Mouse (Mus musculus): ENCODE data around the gene Elmod1. TPM values are rescaled to one million over a fixed set of nuclear protein-coding genes. Genes with fewer than 3 reads are reported as not detected.

Elmod1 gene
- total and polyA plus RNA-seq, 3 experiments, result 0.38 TPM; not detected in 2

DNA sequence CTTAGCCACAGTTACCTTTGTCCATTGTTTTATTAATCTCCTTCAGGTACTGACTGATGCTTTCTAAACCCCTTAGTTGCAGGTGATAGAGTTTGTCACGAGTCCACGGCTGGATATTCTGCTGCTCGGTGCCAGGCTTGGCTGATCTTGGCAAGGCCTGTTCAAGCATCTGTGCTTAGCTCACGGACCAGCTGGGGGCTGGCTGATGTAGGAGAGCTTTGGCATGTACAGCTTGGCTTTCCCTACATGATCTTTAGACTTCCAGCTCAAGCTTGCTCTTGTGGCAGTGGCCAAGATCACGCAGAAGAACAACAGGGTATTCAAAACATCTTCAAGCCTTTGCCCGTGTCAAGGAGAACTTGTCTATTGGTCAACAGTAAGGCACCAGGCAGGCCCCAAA lies 75.3 kb downstream of the Elmod1 start:
- TF ChIP-seq GATA2 (IDR thresholded peaks at IDR 0.05; ENCODE audit: borderline replicate concordance, low read depth, low read length) (no peak), POLR2AphosphoS5 (IDR thresholded peaks at IDR 0.05; ENCODE audit: insufficient replicate concordance, low read depth, low read length) (no peak), CTCF (IDR thresholded peaks at IDR 0.05; ENCODE audit: low read depth, low read length) (no peak), GATA1 (IDR thresholded peaks at IDR 0.05; ENCODE audit: borderline replicate concordance, low read length) (no peak), TAL1 (conservative IDR thresholded peaks at IDR 0.05; ENCODE audit: low read depth, low read length) (no peak)
- peaks cover 2% of the 10 kb centered on the region; the same call in 1 of the 2 replicates for H3K9me3 ChIP-seq (replicated peaks)
- no peak for ATAC-seq (ENCODE audit: extremely low read depth, insufficient number of reproducible peaks, low FRiP score, poor library complexity, severe bottlenecking)
- H3K4me3 ChIP-seq (ENCODE audit: low read depth, low read length), result no peak overlapping the region
- no peak for DNase-seq (ENCODE audit: low spot score)
- H3K27me3 ChIP-seq (ENCODE audit: insufficient read depth, low read length), result 0 out of 2 replicates have a peak, but pooled peaks cover 3% of the 10 kb centered on the region
- no peaks in the 10 kb centered on the region for H3K4me1 ChIP-seq (ENCODE audit: insufficient read depth, low read depth, low read length)
- no peaks in the 10 kb centered on the region for H3K36me3 ChIP-seq (replicated peaks)

DNA sequence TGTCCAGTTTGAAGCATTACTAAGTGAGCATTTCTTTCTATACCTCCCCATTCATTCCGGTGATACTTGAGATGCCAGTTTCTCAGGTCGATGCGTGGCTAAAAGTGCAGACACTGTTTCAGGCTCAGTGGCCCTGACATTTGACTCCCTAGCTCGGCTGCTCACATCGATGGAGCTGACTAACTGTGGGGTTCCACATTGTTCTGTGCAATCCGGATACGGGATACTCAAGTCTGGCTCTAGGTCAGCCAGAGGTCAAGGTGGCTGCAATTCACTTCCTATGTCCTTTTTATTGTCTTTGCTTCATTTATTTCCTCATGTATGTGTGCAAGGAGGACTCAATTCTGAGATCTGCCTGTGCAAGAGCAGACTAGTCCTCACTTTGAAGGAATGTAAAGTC lies 79.3 kb downstream of the Elmod1 start:
- ATAC-seq (ENCODE audit: extremely low read depth, insufficient number of reproducible peaks, low FRiP score, poor library complexity, severe bottlenecking), result no peak
- peaks cover 22% of the 10 kb centered on the region for H3K9me3 ChIP-seq (replicated peaks)
- H3K36me3 ChIP-seq (replicated peaks), result no peaks in the 10 kb centered on the region
- no peaks in the 10 kb centered on the region for H3K4me1 ChIP-seq (ENCODE audit: insufficient read depth, low read depth, low read length)
- H3K27me3 ChIP-seq (ENCODE audit: insufficient read depth, low read length), result 0 out of 2 replicates have a peak, but pooled peaks cover under 1% of the 10 kb centered on the region
- DNase-seq (ENCODE audit: low spot score), result no peak
- H3K4me3 ChIP-seq (ENCODE audit: low read depth, low read length), result no peak overlapping the region
- TF ChIP-seq GATA1 (IDR thresholded peaks at IDR 0.05; ENCODE audit: borderline replicate concordance, low read length) (no peak), TAL1 (conservative IDR thresholded peaks at IDR 0.05; ENCODE audit: low read depth, low read length) (no peak), GATA2 (IDR thresholded peaks at IDR 0.05; ENCODE audit: borderline replicate concordance, low read depth, low read length) (no peak), POLR2AphosphoS5 (IDR thresholded peaks at IDR 0.05; ENCODE audit: insufficient replicate concordance, low read depth, low read length) (no peak)

DNA sequence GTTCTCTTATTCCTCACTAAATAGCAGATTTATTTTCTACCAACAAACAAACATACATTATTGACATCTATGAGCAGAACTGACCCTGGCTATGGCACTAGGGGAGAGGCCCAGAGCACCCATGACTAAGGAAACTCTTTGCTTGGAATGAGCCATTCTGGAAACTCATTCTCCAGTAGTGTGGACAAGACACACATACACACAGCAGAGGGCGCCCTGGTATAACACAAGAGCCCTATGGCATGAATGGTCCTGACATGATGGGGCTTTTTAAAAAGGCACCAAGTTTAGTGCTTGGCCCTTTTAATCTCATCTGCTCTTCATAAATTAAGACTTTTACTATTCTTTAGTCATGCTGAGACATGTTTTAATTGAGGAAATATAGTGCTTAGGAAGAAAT lies 85.0 kb downstream of the Elmod1 start:
- no peaks in the 10 kb centered on the region for H3K27me3 ChIP-seq (ENCODE audit: insufficient read depth, low read length)
- TF ChIP-seq GATA1 (IDR thresholded peaks at IDR 0.05; ENCODE audit: borderline replicate concordance, low read length), result no peak
- ATAC-seq (ENCODE audit: extremely low read depth, insufficient number of reproducible peaks, low FRiP score, poor library complexity, severe bottlenecking), result no peak
- DNase-seq (ENCODE audit: low spot score), result no peak
- no peaks in the 10 kb centered on the region for H3K36me3 ChIP-seq (replicated peaks)
- no peak overlapping the region for H3K4me3 ChIP-seq (ENCODE audit: low read depth, low read length)
- no peaks in the 10 kb centered on the region for H3K4me1 ChIP-seq (ENCODE audit: insufficient read depth, low read depth, low read length)
- H3K9me3 ChIP-seq (replicated peaks), result peaks cover 22% of the 10 kb centered on the region

DNA sequence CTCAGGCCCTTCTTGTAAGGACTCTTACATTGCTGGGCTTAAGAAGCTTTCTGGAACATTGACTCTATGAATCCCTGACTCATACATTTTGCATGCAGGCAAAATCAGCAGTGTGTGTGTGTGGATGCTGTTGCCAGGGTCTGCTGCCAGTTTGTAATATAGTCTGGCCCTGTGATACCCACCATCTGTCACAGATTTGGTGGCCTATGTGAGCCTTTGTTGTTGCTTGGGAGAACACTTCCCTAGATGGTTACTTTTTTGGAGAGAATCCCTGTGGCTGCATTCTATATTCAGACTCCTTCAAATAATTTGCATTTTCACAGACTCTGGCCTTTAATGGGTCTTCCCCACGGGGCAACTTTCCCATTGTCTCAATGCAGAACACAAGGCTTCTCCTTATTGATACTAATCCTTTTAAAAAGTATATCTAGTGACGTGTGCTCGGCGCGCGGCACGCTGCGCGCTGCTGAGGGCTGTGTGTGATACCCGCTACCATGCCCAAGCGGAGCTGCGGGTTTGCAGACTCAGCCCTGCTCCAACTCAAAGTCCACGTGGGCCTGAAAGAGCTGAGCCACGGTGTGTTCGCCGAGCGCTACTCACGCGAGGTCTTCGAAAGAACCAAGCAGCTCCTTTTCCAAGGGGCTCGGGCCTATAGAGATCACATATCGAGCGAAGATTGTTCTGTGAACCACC lies 91.4 kb downstream of the Elmod1 start:
- H3K4me3 ChIP-seq (ENCODE audit: low read depth, low read length), result no peak overlapping the region
- H3K36me3 ChIP-seq (replicated peaks), result no peaks in the 10 kb centered on the region
- DNase-seq (ENCODE audit: low spot score) (no peak), ATAC-seq (ENCODE audit: extremely low read depth, insufficient number of reproducible peaks, low FRiP score, poor library complexity, severe bottlenecking) (no peak)
- no peaks in the 10 kb centered on the region for H3K27me3 ChIP-seq (ENCODE audit: insufficient read depth, low read length)
- TF ChIP-seq GATA2 (IDR thresholded peaks at IDR 0.05; ENCODE audit: borderline replicate concordance, low read depth, low read length) (no peak), CTCF (IDR thresholded peaks at IDR 0.05; ENCODE audit: low read depth, low read length) (no peak), TAL1 (conservative IDR thresholded peaks at IDR 0.05; ENCODE audit: low read depth, low read length) (no peak), GATA1 (IDR thresholded peaks at IDR 0.05; ENCODE audit: borderline replicate concordance, low read length) (no peak), POLR2AphosphoS5 (IDR thresholded peaks at IDR 0.05; ENCODE audit: insufficient replicate concordance, low read depth, low read length) (no peak)
- H3K9me3 ChIP-seq (replicated peaks), result no peaks in the 10 kb centered on the region
- no peaks in the 10 kb centered on the region for H3K4me1 ChIP-seq (ENCODE audit: insufficient read depth, low read depth, low read length)

DNA sequence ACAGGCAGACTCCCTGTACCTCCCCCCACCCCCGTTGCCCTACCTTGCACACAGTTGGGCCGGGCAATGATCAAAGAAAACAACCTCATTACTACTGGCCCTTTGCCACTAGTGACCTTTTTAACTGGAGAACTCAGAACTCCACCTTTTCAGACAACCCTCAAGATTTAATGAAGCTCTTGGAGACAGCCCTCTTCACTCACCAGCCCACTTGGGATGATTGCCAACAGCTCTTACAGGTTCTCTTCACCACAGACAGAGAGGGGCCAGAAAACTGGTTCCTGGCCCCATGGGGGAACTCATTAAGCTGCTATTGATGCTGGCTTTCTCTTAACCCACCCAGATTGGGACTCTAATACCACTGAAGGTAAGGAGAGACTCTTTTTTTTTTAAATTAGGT lies 97.7 kb downstream of the Elmod1 start:
- ATAC-seq (ENCODE audit: extremely low read depth, insufficient number of reproducible peaks, low FRiP score, poor library complexity, severe bottlenecking) (no peak), DNase-seq (ENCODE audit: low spot score) (no peak)
- no peaks in the 10 kb centered on the region for H3K4me1 ChIP-seq (ENCODE audit: insufficient read depth, low read depth, low read length)
- TF ChIP-seq TAL1 (conservative IDR thresholded peaks at IDR 0.05; ENCODE audit: low read depth, low read length) (no peak), CTCF (IDR thresholded peaks at IDR 0.05; ENCODE audit: low read depth, low read length) (no peak), POLR2AphosphoS5 (IDR thresholded peaks at IDR 0.05; ENCODE audit: insufficient replicate concordance, low read depth, low read length) (no peak), GATA1 (IDR thresholded peaks at IDR 0.05; ENCODE audit: borderline replicate concordance, low read length) (no peak), GATA2 (IDR thresholded peaks at IDR 0.05; ENCODE audit: borderline replicate concordance, low read depth, low read length) (no peak)
- no peaks in the 10 kb centered on the region for H3K36me3 ChIP-seq (replicated peaks)
- no peak overlapping the region for H3K4me3 ChIP-seq (ENCODE audit: low read depth, low read length)
- H3K9me3 ChIP-seq (replicated peaks), result no peaks in the 10 kb centered on the region
- no peaks in the 10 kb centered on the region for H3K27me3 ChIP-seq (ENCODE audit: insufficient read depth, low read length)

DNA sequence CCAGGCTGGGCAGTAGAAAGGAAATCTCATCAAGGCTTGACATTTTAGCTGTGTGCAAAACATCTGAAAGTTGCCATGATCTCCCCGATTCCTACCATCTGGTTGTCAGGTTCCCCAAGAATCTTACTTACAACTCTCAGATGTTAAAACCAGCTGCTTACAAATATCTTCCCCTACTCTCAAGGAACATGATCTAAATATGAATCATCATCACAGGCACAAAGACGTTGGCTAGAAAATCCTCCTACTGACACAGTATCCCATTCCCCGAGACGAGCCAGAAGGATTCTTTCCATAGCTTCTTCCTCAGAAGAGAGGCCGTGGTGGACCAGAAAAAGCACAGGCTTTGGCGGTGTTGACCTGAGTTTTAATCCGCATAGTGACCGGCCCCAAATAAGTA lies 101.9 kb downstream of the Elmod1 start:
- no peak overlapping the region for H3K4me3 ChIP-seq (ENCODE audit: low read depth, low read length)
- H3K36me3 ChIP-seq (replicated peaks), result no peaks in the 10 kb centered on the region
- H3K4me1 ChIP-seq (ENCODE audit: insufficient read depth, low read depth, low read length), result no peaks in the 10 kb centered on the region
- ATAC-seq (ENCODE audit: extremely low read depth, insufficient number of reproducible peaks, low FRiP score, poor library complexity, severe bottlenecking), result no peak
- DNase-seq (ENCODE audit: low spot score), result no peak
- no peaks in the 10 kb centered on the region for H3K9me3 ChIP-seq (replicated peaks)
- no peaks in the 10 kb centered on the region for H3K27me3 ChIP-seq (ENCODE audit: insufficient read depth, low read length)
- TF ChIP-seq POLR2AphosphoS5 (IDR thresholded peaks at IDR 0.05; ENCODE audit: insufficient replicate concordance, low read depth, low read length) (no peak), CTCF (IDR thresholded peaks at IDR 0.05; ENCODE audit: low read depth, low read length) (no peak), TAL1 (conservative IDR thresholded peaks at IDR 0.05; ENCODE audit: low read depth, low read length) (no peak), GATA1 (IDR thresholded peaks at IDR 0.05; ENCODE audit: borderline replicate concordance, low read length) (no peak), GATA2 (IDR thresholded peaks at IDR 0.05; ENCODE audit: borderline replicate concordance, low read depth, low read length) (no peak)

Other genes with a start within 250 kb of the Elmod1 start
- gene Slc35f2, start 203.8 kb downstream of the Elmod1 start, total RNA-seq (2014; fragmentation: Nextera tagmentation), result not detected in 2 replicates
- 0.33 TPM in 1 of 2 replicates, not detected in the other for gene Slc35f2, start 203.8 kb downstream of the Elmod1 start, total RNA-seq (2017)
- gene Slc35f2, start 203.8 kb downstream of the Elmod1 start, polyA plus RNA-seq (2012), result not detected in 2 replicates
- gene Sln, start 125.1 kb downstream of the Elmod1 start, total RNA-seq (2014; fragmentation: Nextera tagmentation), result not detected in 2 replicates
- gene Sln, start 125.1 kb downstream of the Elmod1 start, total RNA-seq (2017), result not detected in 2 replicates
- gene Sln, start 125.1 kb downstream of the Elmod1 start, polyA plus RNA-seq (2012), result not detected in 2 replicates
- gene Tnfaip8l3, start 93.1 kb upstream of the Elmod1 start, total RNA-seq (2014; fragmentation: Nextera tagmentation), result not detected in 2 replicates
- 0.06 and 0.11 TPM in 2 replicates for gene Tnfaip8l3, start 93.1 kb upstream of the Elmod1 start, total RNA-seq (2017)
- not detected in 2 replicates for gene Tnfaip8l3, start 93.1 kb upstream of the Elmod1 start, polyA plus RNA-seq (2012)

Measured in G1E (cell line).